Mouse (Mus musculus) cerebellum, adult 2 months (tissue): Measurements from ENCODE around the gene Crkl. TPM values are rescaled to one million over a fixed set of nuclear protein-coding genes. Genes with fewer than 3 reads are reported as not detected.
A peak's percentile ranks its signal among the peaks of the same experiment; 100 is the strongest.

Experiments
- DNase-seq, 2 experiments: peaks; one replicate each; pipeline ENCODE4 v3.0.0; 2021
- H3K27ac ChIP-seq: fragments of 200-500 bp; 2 replicates; pipeline ENCODE4 v1.5.1; 2012; ENCODE audit warnings: low read length, control low read depth, inconsistent platforms; ENCODE audit not compliant: insufficient read depth
- H3K27me3 ChIP-seq: fragments of 200-500 bp; 2 replicates; pipeline ENCODE4 v1.6.1; 2012; ENCODE audit warnings: inconsistent platforms, mild to moderate bottlenecking, low read length, moderate library complexity; ENCODE audit not compliant: control insufficient read depth, insufficient read depth
- H3K4me1 ChIP-seq: fragments of 200-500 bp; 2 replicates; pipeline ENCODE4 v1.6.1; 2011; ENCODE audit warnings: low read length; ENCODE audit not compliant: control insufficient read depth, insufficient read depth
- H3K4me3 ChIP-seq: fragments of 200-500 bp; replicated peaks from 2 replicates; pipeline ENCODE3; 2011; ENCODE audit warnings: mild to moderate bottlenecking, low read depth, low read length, control low read depth; ENCODE audit not compliant: insufficient read depth
- CTCF ChIP-seq: fragments of 200-500 bp; IDR thresholded peaks from 2 replicates; pipeline ENCODE4 v1.5.1; 2011; ENCODE audit warnings: low read depth, mild to moderate bottlenecking, control low read depth, low read length, moderate library complexity, borderline replicate concordance; ENCODE audit not compliant: insufficient read depth
- POLR2A ChIP-seq: fragments of 200-500 bp; IDR thresholded peaks from 2 replicates; pipeline ENCODE4 v1.6.1; 2011; ENCODE audit warnings: low read length, control low read depth, borderline replicate concordance; ENCODE audit not compliant: insufficient read depth
- WGBS: fragments of 180-500 bp; shearing (Covaris S2); methylation state at CpG from one replicate; pipeline ENCODE4 v1.1.7; 2018; 5-methylcytosine and 5-hydroxymethylcytosine counted together
- polyA plus RNA-seq: library from polyadenylated mRNA; depleted of rRNA; stranded (reverse); fragments of >200 nt; gene quantifications from 2 replicates; pipeline ENCODE4 v1.2.3, GENCODE M21; 2012

The Crkl gene
- polyA plus RNA-seq, 1 experiment: 37.9 TPM

GRCm38 (mm10) chr16:17518910-17519309 lies 67.1 kb downstream of the Crkl start:
- Histone ChIP-seq H3K27ac (no peak overlapping the region), H3K27me3 (no peaks in the 10 kb centered on the region), H3K4me1 (no peaks in the 10 kb centered on the region), H3K4me3 (no peak overlapping the region)
- 29% methylated on average over 2 of the region's 2 CpGs for WGBS
- DNase-seq: no peak
- no peak for TF ChIP-seq POLR2A
- no peak for TF ChIP-seq CTCF

- 87% methylated on average over 11 of the region's 11 CpGs for WGBS
- peak in 1 of 2 experiments; percentile 11 for DNase-seq
- no peak overlapping the region for H3K4me3 ChIP-seq
- no peak overlapping the region for H3K27ac ChIP-seq
- no peaks in the 10 kb centered on the region for H3K4me1 ChIP-seq
- no peaks in the 10 kb centered on the region for H3K27me3 ChIP-seq
- TF ChIP-seq CTCF (no peak), POLR2A (no peak)
Observed at GRCm38 (mm10) chr16:17524156-17524555, 72.4 kb downstream of the Crkl start.

- TF ChIP-seq CTCF (no peak), POLR2A (no peak)
- no peak overlapping the region for H3K27ac ChIP-seq
- no peaks in the 10 kb centered on the region for H3K4me1 ChIP-seq
- H3K4me3 ChIP-seq: no peak overlapping the region
- peak in 1 of 2 experiments; percentile 21 for DNase-seq
- 70% methylated on average over 3 of the region's 3 CpGs for WGBS
- H3K27me3 ChIP-seq: no peaks in the 10 kb centered on the region
Observed at GRCm38 (mm10) chr16:17525524-17525923, 73.7 kb downstream of the Crkl start.

- Histone ChIP-seq H3K27me3 (no peaks in the 10 kb centered on the region), H3K4me1 (no peaks in the 10 kb centered on the region), H3K4me3 (no peak overlapping the region), H3K27ac (no peak overlapping the region)
- DNase-seq: no peak
- 87% methylated on average over 6 of the region's 6 CpGs for WGBS
- TF ChIP-seq POLR2A: no peak
- no peak for TF ChIP-seq CTCF
Observed at GRCm38 (mm10) chr16:17526223-17526622, 74.4 kb downstream of the Crkl start.

- Histone ChIP-seq H3K4me3 (no peak overlapping the region), H3K4me1 (no peaks in the 10 kb centered on the region; the same call in 1 of the 2 replicates), H3K27me3 (no peaks in the 10 kb centered on the region), H3K27ac (no peak overlapping the region)
- no peak for TF ChIP-seq CTCF
- TF ChIP-seq POLR2A: no peak
- DNase-seq: no peak
Observed at GRCm38 (mm10) chr16:17527606-17528005, 75.8 kb downstream of the Crkl start.

GRCm38 (mm10) chr16:17528276-17528675 lies 76.5 kb downstream of the Crkl start:
- Histone ChIP-seq H3K27ac (no peak overlapping the region), H3K4me3 (no peak overlapping the region), H3K27me3 (no peaks in the 10 kb centered on the region), H3K4me1 (no peaks in the 10 kb centered on the region; the same call in 1 of the 2 replicates)
- no peak for TF ChIP-seq CTCF
- TF ChIP-seq POLR2A: no peak
- 65% methylated on average over 13 of the region's 13 CpGs for WGBS
- DNase-seq: peak in 1 of 2 experiments; percentile 18

- peak in 1 of 2 experiments; percentile 33 for DNase-seq
- WGBS: 2% methylated on average over 17 of the region's 17 CpGs
- no peaks in the 10 kb centered on the region; the same call in 1 of the 2 replicates for H3K4me1 ChIP-seq
Observed at GRCm38 (mm10) chr16:17529981-17530586, 78.3 kb downstream of the Crkl start.

GRCm38 (mm10) chr16:17530640-17531288 lies 79.0 kb downstream of the Crkl start, which contains the start of gene Thap7:
Thap7 (minus strand) TSS chr16:17531136.
- Histone ChIP-seq H3K27ac (peak within 1 kb of the TSS; percentile 61), H3K4me1 (no peaks in the 10 kb centered on the region; the same call in 1 of the 2 replicates), H3K27me3 (no peaks in the 10 kb centered on the region), H3K4me3 (peak within 1 kb of the TSS; percentile 85)
- DNase-seq: peak; percentile 96
- under 1% methylated on average over 67 of the region's 67 CpGs for WGBS
- TF ChIP-seq POLR2A (peak; percentile 85), CTCF (no peak)

More at GRCm38 (mm10) chr16:17529981-17530586, 78.3 kb downstream of the Crkl start:
- Histone ChIP-seq H3K27me3 (no peaks in the 10 kb centered on the region), H3K27ac (peak overlapping the region; percentile 26; the same call in 1 of the 2 replicates), H3K4me3 (peak overlapping the region; percentile 85)
- TF ChIP-seq CTCF (no peak), POLR2A (no peak)
